Mouse (Mus musculus): ENCODE measurements at regions not wholly inside any gene's neighbourhood (a gene's known extent, or its start where the extent isn't known, plus 50 kb on each side); places are given as distances from the start of the nearest gene placed in this dataset.

GRCm38 (mm10) chr1:41271111-41271730, 465.8 kb downstream of the Tmem182 start:
- H3K27ac ChIP-seq (ENCODE audit: control insufficient read depth, low read depth, low read length), result no peak overlapping the region
- TF ChIP-seq TBP (IDR thresholded peaks at IDR 0.05; ENCODE audit: low read depth, low read length), result no peak
- TF ChIP-seq POLR2AphosphoS2 (IDR thresholded peaks at IDR 0.05; ENCODE audit: low read length), result no peak
- no peak overlapping the region for H3K9ac ChIP-seq (ENCODE audit: control insufficient read depth, low read depth, low read length, poor library complexity, severe bottlenecking)
- no peaks in the 10 kb centered on the region for H3K36me3 ChIP-seq (ENCODE audit: control insufficient read depth in 1 of 2, insufficient read depth in 2 of 2, low read length in 2 of 2)
- no peaks in the 10 kb centered on the region for H3K27me3 ChIP-seq (ENCODE audit: control insufficient read depth in 1 of 2, insufficient read depth in 2 of 2, low read length in 2 of 2)
- DNase-seq (ENCODE audit: low read depth, low spot score), result no peak
- no peaks in the 10 kb centered on the region for H3K79me2 ChIP-seq (ENCODE audit: control insufficient read depth, insufficient read depth, low read length, poor library complexity)
- H3K4me3 ChIP-seq (ENCODE audit: control insufficient read depth in 1 of 2, insufficient read depth in 1 of 2, low read depth in 2 of 2, low read length in 2 of 2), result no peak overlapping the region
- H3K9me3 ChIP-seq (replicated peaks; ENCODE audit: insufficient read depth, low read length), result no peaks in the 10 kb centered on the region
- no peaks in the 10 kb centered on the region for H3K4me1 ChIP-seq (ENCODE audit: control insufficient read depth in 1 of 2, insufficient read depth in 2 of 2, low read length in 2 of 2)

DNA sequence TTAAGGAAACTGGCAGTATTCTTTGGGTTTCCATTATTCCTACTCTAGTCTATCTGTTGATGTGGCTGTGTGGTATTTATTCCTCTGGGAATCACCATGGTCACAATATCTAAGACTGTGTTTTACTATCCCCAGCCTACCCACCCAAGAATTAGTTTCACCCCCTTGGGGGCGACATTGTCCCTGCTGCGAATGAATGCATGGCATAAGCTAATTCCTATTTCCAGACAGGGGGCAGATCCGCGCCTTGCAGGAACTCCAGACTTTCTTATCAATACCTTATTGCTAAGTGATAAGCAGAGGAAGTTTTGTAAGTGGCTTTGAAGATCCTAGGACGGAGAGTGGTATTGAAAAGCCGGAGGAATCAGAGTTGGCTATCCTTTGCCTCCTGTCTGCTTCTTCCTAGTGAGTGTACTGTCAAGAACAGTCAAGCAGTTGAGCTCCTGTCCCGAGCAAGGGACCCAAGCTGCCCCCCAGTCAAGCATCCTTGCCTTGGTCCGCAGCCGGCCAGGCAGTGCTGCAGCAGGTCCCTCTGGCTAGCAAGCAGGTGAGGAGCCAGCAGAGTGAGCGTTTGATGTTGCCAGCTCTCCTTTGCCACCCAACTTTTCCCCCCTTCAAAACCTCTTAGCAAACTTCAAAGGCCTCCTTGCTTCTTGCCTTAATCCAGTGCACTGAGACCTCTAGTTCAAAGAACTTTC, 469.3 kb downstream of the Tmem182 start:
- H3K4me1 ChIP-seq (ENCODE audit: control insufficient read depth in 1 of 2, insufficient read depth in 2 of 2, low read length in 2 of 2), result no peaks in the 10 kb centered on the region
- no peak overlapping the region for H3K9ac ChIP-seq (ENCODE audit: control insufficient read depth, low read depth, low read length, poor library complexity, severe bottlenecking)
- no peaks in the 10 kb centered on the region for H3K27me3 ChIP-seq (ENCODE audit: control insufficient read depth in 1 of 2, insufficient read depth in 2 of 2, low read length in 2 of 2)
- no peaks in the 10 kb centered on the region for H3K9me3 ChIP-seq (replicated peaks; ENCODE audit: insufficient read depth, low read length)
- H3K36me3 ChIP-seq (ENCODE audit: control insufficient read depth in 1 of 2, insufficient read depth in 2 of 2, low read length in 2 of 2), result no peaks in the 10 kb centered on the region
- no peak for TF ChIP-seq TAL1 (IDR thresholded peaks at IDR 0.05; ENCODE audit: low read length)
- TF ChIP-seq SIN3A (IDR thresholded peaks at IDR 0.05; ENCODE audit: low read length), result no peak
- TF ChIP-seq HCFC1 (IDR thresholded peaks at IDR 0.05; ENCODE audit: low read depth, low read length), result no peak
- no peak for TF ChIP-seq MYC (IDR thresholded peaks at IDR 0.05; ENCODE audit: low read depth, low read length)
- TF ChIP-seq ZMIZ1 (IDR thresholded peaks at IDR 0.05; ENCODE audit: low read depth, low read length), result no peak
- no peak for TF ChIP-seq GATA1 (IDR thresholded peaks at IDR 0.05; ENCODE audit: low read depth, low read length)
- no peak for TF ChIP-seq SMC3 (IDR thresholded peaks at IDR 0.05; ENCODE audit: low read depth, low read length)
- no peak for TF ChIP-seq TCF12 (IDR thresholded peaks at IDR 0.05; ENCODE audit: low read depth, low read length)
- TF ChIP-seq E2F4 (IDR thresholded peaks at IDR 0.05; ENCODE audit: borderline replicate concordance, low read depth, low read length), result no peak
- no peak for TF ChIP-seq MXI1 (IDR thresholded peaks at IDR 0.05; ENCODE audit: low read depth, low read length)
- TF ChIP-seq CHD2 (IDR thresholded peaks at IDR 0.05; ENCODE audit: low read length), result no peak
- no peak for TF ChIP-seq USF2 (IDR thresholded peaks at IDR 0.05; ENCODE audit: borderline replicate concordance in 1 of 2, insufficient read depth in 1 of 2, low read depth in 1 of 2, low read length in 2 of 2)
- TF ChIP-seq UBTF (IDR thresholded peaks at IDR 0.05; ENCODE audit: borderline replicate concordance, insufficient read depth, low read depth, low read length), result no peak
- TF ChIP-seq POLR2AphosphoS5 (IDR thresholded peaks at IDR 0.05; ENCODE audit: borderline replicate concordance, low read depth, low read length), result no peak
- TF ChIP-seq RCOR1 (IDR thresholded peaks at IDR 0.05; ENCODE audit: low read depth, low read length), result no peak
- no peak for TF ChIP-seq ELF1 (IDR thresholded peaks at IDR 0.05; ENCODE audit: low read depth, low read length)
- no peak for TF ChIP-seq ETS1 (IDR thresholded peaks at IDR 0.05; ENCODE audit: low read depth, low read length)
- TF ChIP-seq TBP (IDR thresholded peaks at IDR 0.05; ENCODE audit: low read depth, low read length), result no peak
- no peak for TF ChIP-seq EP300 (IDR thresholded peaks at IDR 0.05; ENCODE audit: low read depth in 1 of 2, low read length in 2 of 2)
- no peaks in the 10 kb centered on the region for H3K79me2 ChIP-seq (ENCODE audit: control insufficient read depth, insufficient read depth, low read length, poor library complexity)
- no peak overlapping the region for H3K4me3 ChIP-seq (ENCODE audit: control insufficient read depth in 1 of 2, insufficient read depth in 1 of 2, low read depth in 2 of 2, low read length in 2 of 2)
- H3K27ac ChIP-seq (ENCODE audit: control insufficient read depth, low read depth, low read length), result no peak overlapping the region
- no peak for DNase-seq (ENCODE audit: low read depth, low spot score)
